Mouse (Mus musculus) liver, adult 2 months (tissue): ENCODE measurements around the gene Sowahb.

ENCODE experiments used
- CTCF ChIP-seq: fragments of 200-500 bp; IDR thresholded peaks from 2 replicates; pipeline ENCODE4 v1.5.1; 2011; ENCODE audit warnings: low read depth, low read length, control low read depth
- POLR2A ChIP-seq: fragments of 200-500 bp; IDR thresholded peaks from 2 replicates; pipeline ENCODE4 v1.6.1; 2011; ENCODE audit warnings: low read length, control low read depth; ENCODE audit not compliant: insufficient read depth; ENCODE audit errors: extremely low read depth

DNA sequence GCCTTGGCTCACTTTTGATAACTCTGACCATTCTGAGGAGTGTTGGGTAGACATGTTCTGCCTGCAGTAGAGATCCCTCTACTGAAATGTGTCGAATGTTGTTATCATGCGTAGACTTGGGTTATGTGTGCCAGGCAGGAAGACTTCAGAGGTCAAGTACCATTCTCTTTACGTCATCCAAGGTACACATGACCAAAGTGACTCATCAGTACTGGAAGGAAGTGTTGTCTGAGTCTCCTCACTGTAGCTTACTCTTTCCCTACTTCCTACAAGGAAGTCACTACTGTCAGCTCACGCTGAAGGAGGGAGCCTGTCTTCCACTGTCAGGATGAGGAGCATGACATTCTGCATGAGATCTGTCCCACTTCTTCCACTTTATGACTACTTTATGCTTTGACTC is 12.2 kb downstream of the Sowahb start:
- TF ChIP-seq CTCF (no peak), POLR2A (no peak)
